ENCODE assay signal across 8 mouse cellular contexts in the genomic region with DNA sequence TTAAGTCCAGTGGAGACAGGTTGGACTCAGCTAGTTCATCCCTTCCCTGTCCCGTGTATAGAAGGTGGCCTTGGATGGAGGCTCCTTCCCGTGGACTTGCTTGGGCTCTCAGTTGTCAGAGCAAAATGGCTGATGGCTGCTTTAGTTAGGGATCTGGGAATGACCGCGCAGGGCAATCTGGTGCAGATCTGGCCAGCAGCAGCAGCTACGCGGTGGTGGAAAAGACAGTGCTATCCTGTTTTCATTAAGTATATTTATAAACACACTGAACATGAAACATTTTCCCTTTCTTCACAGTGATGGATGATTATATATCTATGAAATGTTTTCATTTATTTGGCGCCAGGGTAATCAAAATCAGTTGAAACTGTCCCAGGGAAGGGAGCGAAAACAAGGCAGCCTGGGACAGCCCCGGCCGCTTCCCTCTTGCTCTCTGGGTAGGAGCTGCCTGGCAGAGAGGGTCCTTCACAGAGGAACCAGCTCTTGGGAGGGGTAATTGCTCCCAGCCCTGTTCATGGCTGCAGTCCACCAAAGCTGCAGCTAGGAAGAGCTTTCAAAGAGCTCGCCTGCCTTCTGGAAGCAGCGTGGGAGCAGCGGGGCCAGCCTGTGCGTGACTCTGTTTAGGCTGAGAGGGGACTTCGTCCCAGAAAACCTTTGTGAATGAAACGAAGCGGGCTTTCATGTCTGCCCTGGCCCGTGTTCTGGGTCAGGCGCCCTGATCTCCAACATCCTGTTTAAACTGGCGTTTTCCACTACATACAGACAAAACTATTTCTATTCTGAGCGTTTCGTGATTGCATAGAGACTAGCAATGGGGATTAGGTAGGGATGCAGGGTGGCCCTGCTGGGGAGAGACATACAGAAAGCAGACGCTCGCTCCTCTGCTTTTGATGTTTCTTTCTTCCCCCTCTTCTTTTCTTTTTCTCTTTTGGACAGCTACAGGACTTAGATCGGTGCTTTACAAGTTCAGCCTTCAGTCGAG. TPM values are rescaled to one million over a fixed set of nuclear protein-coding genes. Genes with fewer than 3 reads are reported as not detected.
DNase-seq lines count a peak whose midpoint lies in the region; ATAC-seq lines count a peak whose summit lies in the region.

No protein-coding gene starts in this region.

- H3K27me3 ChIP-seq in heart, embryonic 14.5 days (ENCODE audit: control insufficient read depth, insufficient read depth, low read length): peaks cover 15% of the 10 kb centered on the region
- H3K27me3 ChIP-seq in limb, embryonic 12.5 days: no peaks in the 10 kb centered on the region
- H3K27me3 ChIP-seq in stomach, embryonic 15.5 days (replicated peaks): no peaks in the 10 kb centered on the region

- DNase-seq in heart, postnatal 4 days: no peak
- DNase-seq in right cerebral cortex, adult 18-20 months: peak; percentile 10
- no peak for DNase-seq in right cerebral cortex, postnatal 36 days (ENCODE audit: low spot score in 2 of 2)
- no peak for DNase-seq in frontal cortex, postnatal 25 days (ENCODE audit: low spot score in 2 of 2)
- DNase-seq in adipocyte (ENCODE audit: low spot score): no peak

- H3K9ac ChIP-seq in heart, embryonic 14.5 days (ENCODE audit: low read length): no peak overlapping the region
- H3K9ac ChIP-seq in limb, embryonic 12.5 days (replicated peaks): no peak overlapping the region
- H3K9ac ChIP-seq in stomach, embryonic 15.5 days: no peak overlapping the region

- H3K4me3 ChIP-seq in heart, embryonic 14.5 days (ENCODE audit: control insufficient read depth in 1 of 2, insufficient read depth in 1 of 2, low read depth in 1 of 2, low read length in 2 of 2): no peak overlapping the region
- H3K4me3 ChIP-seq in limb, embryonic 12.5 days (replicated peaks): no peak overlapping the region
- no peak overlapping the region for H3K4me3 ChIP-seq in stomach, embryonic 15.5 days (replicated peaks)

- 48% methylated on average over 26 of the region's 26 CpGs for WGBS in heart, embryonic 14.5 days
- WGBS in limb, embryonic 12.5 days: 50% methylated on average over 26 of the region's 26 CpGs
- WGBS in stomach, embryonic 15.5 days: 36% methylated on average over 26 of the region's 26 CpGs

- no peaks in the 10 kb centered on the region for H3K36me3 ChIP-seq in heart, embryonic 14.5 days (ENCODE audit: control insufficient read depth, insufficient read depth, low read length)
- H3K36me3 ChIP-seq in limb, embryonic 12.5 days: no peaks in the 10 kb centered on the region
- no peaks in the 10 kb centered on the region for H3K36me3 ChIP-seq in stomach, embryonic 15.5 days

- ATAC-seq in heart, embryonic 14.5 days (ENCODE audit: insufficient number of reproducible peaks, insufficient read depth, low FRiP score, low read depth): no peak
- ATAC-seq in limb, embryonic 12.5 days (ENCODE audit: insufficient number of reproducible peaks, insufficient read depth, low FRiP score, low TSS enrichment, low read depth): no peak
- peak; percentile 53; the same call in 1 of the 2 replicates for ATAC-seq in stomach, embryonic 15.5 days (ENCODE audit: insufficient read depth, low FRiP score, low read depth)

- H3K4me1 ChIP-seq in heart, embryonic 14.5 days (ENCODE audit: control insufficient read depth in 2 of 2, insufficient read depth in 2 of 2, low read length in 2 of 2): no peaks in the 10 kb centered on the region
- H3K4me1 ChIP-seq in limb, embryonic 12.5 days (replicated peaks): peaks cover 6% of the 10 kb centered on the region
- H3K4me1 ChIP-seq in stomach, embryonic 15.5 days: no peaks in the 10 kb centered on the region

- H3K27ac ChIP-seq in heart, embryonic 14.5 days (replicated peaks in 1 of 2; ENCODE audit: control insufficient read depth in 1 of 2, insufficient read depth in 1 of 2, low read depth in 2 of 2, low read length in 2 of 2): peak overlapping the region in 1 of 2 experiments; percentile 35; a peak in 1 of 4 replicates
- no peak overlapping the region; the same call in 1 of the 2 replicates for H3K27ac ChIP-seq in limb, embryonic 12.5 days
- H3K27ac ChIP-seq in stomach, embryonic 15.5 days: peak overlapping the region; percentile 72

- H3K9me3 ChIP-seq in heart, embryonic 14.5 days (ENCODE audit: control insufficient read depth, low read length): no peaks in the 10 kb centered on the region
- H3K9me3 ChIP-seq in limb, embryonic 12.5 days: no peaks in the 10 kb centered on the region
- H3K9me3 ChIP-seq in stomach, embryonic 15.5 days: no peaks in the 10 kb centered on the region

- peak overlapping the region; percentile 44 for H3K4me2 ChIP-seq in heart, embryonic 14.5 days (ENCODE audit: low read length)
- H3K4me2 ChIP-seq in limb, embryonic 12.5 days: peak overlapping the region; percentile 31
- peak overlapping the region; percentile 23 for H3K4me2 ChIP-seq in stomach, embryonic 15.5 days

RNA-seq across cellular contexts. Expression of a gene that starts 19.6 kb away (rescaled TPM):
- 0.86 and 1.0 TPM in 2 replicates for polyA plus RNA-seq in heart, embryonic 14.5 days (2014; fragmentation: Nextera tagmentation; extraction: Ambion mirVana)
- total RNA-seq in heart, postnatal 4 days (2021): 1 to 10 TPM; 1.8 to 1.9 TPM
- 4.9 and 5.4 TPM in 2 replicates for polyA plus RNA-seq in limb, embryonic 12.5 days (2016; fragmentation: Nextera tagmentation; extraction: Ambion mirVana)
- polyA plus RNA-seq in stomach, embryonic 15.5 days (2015; fragmentation: Nextera tagmentation; extraction: Ambion mirVana): 6.8 and 7.1 TPM in 2 replicates
